Mouse (Mus musculus) liver, adult 2 months (tissue): ENCODE measurements around the gene Nfasc. TPM values are rescaled to one million over a fixed set of nuclear protein-coding genes. Genes with fewer than 3 reads are reported as not detected.

Experiments used
- DNase-seq: peaks from one replicate; pipeline ENCODE4 v3.0.0-alpha.2; 2011; ENCODE audit warnings: low read depth, low spot score; ENCODE audit errors: extremely low read depth
- H3K27ac ChIP-seq: fragments of 200-500 bp; replicated peaks from 2 replicates; pipeline ENCODE4 v1.5.1; 2012; ENCODE audit warnings: low read depth, mild to moderate bottlenecking, control low read depth, inconsistent platforms, low read length; ENCODE audit not compliant: insufficient read depth
- H3K27me3 ChIP-seq: fragments of 200-500 bp; 2 replicates; pipeline ENCODE4 v1.6.1; 2012; ENCODE audit warnings: mild to moderate bottlenecking, moderate library complexity, low read length, inconsistent platforms; ENCODE audit not compliant: control insufficient read depth, insufficient read depth
- H3K36me3 ChIP-seq: fragments of 200-500 bp; 2 replicates; pipeline ENCODE4 v1.6.1; 2012; ENCODE audit warnings: low read length, inconsistent platforms; ENCODE audit not compliant: control insufficient read depth, insufficient read depth
- H3K4me1 ChIP-seq: fragments of 200-500 bp; 2 replicates; pipeline ENCODE4 v1.6.1; 2011; ENCODE audit warnings: low read length; ENCODE audit not compliant: control insufficient read depth, insufficient read depth
- H3K4me3 ChIP-seq: fragments of 200-500 bp; 2 replicates; pipeline ENCODE4 v1.5.1; 2011; ENCODE audit warnings: low read depth, mild to moderate bottlenecking, control low read depth, low read length, moderate library complexity; ENCODE audit not compliant: insufficient read depth
- H3K79me2 ChIP-seq: fragments of 200-500 bp; 2 replicates; pipeline ENCODE4 v1.6.1; 2012; ENCODE audit warnings: inconsistent platforms, mild to moderate bottlenecking, low read length, moderate library complexity; ENCODE audit not compliant: control insufficient read depth, insufficient read depth
- H3K9ac ChIP-seq: fragments of 200-500 bp; 2 replicates; pipeline ENCODE4 v1.6.1; 2012; ENCODE audit warnings: low read depth, mild to moderate bottlenecking, control low read depth, inconsistent platforms, low read length
- CTCF ChIP-seq: fragments of 200-500 bp; IDR thresholded peaks from 2 replicates; pipeline ENCODE4 v1.5.1; 2011; ENCODE audit warnings: low read depth, low read length, control low read depth
- POLR2A ChIP-seq: fragments of 200-500 bp; IDR thresholded peaks from 2 replicates; pipeline ENCODE4 v1.6.1; 2011; ENCODE audit warnings: low read length, control low read depth; ENCODE audit not compliant: insufficient read depth; ENCODE audit errors: extremely low read depth
- WGBS: fragments of 180-500 bp; shearing (Covaris S2); methylation state at CpG from one replicate; pipeline ENCODE4 v1.1.7; 2018; 5-methylcytosine and 5-hydroxymethylcytosine counted together
- polyA plus RNA-seq: library from polyadenylated mRNA; depleted of rRNA; stranded (reverse); fragments of >200 nt; gene quantifications from 2 replicates; pipeline ENCODE4 v1.2.3, GENCODE M21; 2012
- total RNA-seq: library from RNA; depleted of rRNA; stranded (reverse); fragments of >200 nt; gene quantifications from 2 replicates; pipeline ENCODE4 v1.2.3, GENCODE M21; 2014

The Nfasc gene
- total and polyA plus RNA-seq, 2 experiments: 0.09 to 0.11 TPM

DNA sequence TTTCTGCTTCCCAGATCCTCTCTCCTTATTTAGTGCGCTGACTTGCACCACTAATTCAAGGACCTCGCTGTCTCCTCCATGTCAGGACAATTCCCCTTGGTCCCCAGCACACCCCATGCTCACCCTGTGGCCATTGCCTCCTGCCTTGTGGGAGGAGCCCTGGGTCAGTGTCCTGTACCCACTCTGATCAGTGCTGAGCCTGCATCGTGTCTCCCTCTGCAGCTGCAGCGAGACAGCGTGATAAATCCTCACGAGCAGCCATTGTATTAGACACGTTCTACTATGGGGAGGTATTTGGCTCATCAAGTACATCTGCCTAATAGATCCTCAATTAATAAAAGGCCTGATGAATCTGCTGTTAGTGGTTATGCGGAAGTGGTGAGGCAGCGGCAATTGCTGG, 86.8 kb downstream of the Nfasc start:
- Histone ChIP-seq H3K79me2 (no peaks in the 10 kb centered on the region), H3K27ac (no peak overlapping the region), H3K4me1 (no peaks in the 10 kb centered on the region), H3K4me3 (no peak overlapping the region), H3K36me3 (no peaks in the 10 kb centered on the region), H3K27me3 (no peaks in the 10 kb centered on the region), H3K9ac (no peak overlapping the region)
- TF ChIP-seq CTCF (no peak), POLR2A (no peak)
- 82% methylated on average over 9 of the region's 9 CpGs for WGBS
- no peak for DNase-seq

DNA sequence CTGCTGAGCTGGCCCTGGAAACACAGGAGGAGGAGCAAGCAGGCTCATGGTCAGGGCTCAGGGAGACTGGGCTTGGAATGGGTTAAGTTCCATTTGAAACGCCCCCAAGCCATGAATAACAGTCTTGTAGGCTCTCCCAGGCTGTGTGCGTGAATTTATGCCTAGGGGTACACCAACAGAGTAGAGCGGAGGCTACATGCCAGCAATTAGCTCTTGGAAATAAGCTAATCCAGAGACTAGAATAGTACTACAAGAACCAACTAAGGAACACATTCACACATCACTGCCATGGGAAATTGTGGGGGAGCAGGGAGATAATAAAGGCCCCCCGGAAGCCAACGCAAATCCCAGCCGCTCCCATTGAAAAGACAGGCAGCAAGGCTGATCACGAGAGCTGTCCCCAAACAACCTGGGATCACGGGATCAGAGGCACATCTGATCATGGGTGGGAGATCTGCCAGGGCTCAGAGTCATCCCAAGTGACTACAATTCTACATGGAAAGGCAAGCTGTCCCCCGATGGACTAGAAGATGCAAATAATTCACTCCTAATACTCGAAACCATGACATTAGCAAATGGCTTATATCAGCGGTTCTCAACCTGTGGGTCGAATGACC, 87.6 kb downstream of the Nfasc start:
- DNase-seq: no peak
- Histone ChIP-seq H3K27me3 (no peaks in the 10 kb centered on the region), H3K27ac (no peak overlapping the region), H3K4me3 (no peak overlapping the region), H3K79me2 (no peaks in the 10 kb centered on the region), H3K36me3 (no peaks in the 10 kb centered on the region), H3K4me1 (no peaks in the 10 kb centered on the region), H3K9ac (no peak overlapping the region)
- 82% methylated on average over 12 of the region's 12 CpGs for WGBS
- no peak for TF ChIP-seq CTCF
- no peak for TF ChIP-seq POLR2A

DNA sequence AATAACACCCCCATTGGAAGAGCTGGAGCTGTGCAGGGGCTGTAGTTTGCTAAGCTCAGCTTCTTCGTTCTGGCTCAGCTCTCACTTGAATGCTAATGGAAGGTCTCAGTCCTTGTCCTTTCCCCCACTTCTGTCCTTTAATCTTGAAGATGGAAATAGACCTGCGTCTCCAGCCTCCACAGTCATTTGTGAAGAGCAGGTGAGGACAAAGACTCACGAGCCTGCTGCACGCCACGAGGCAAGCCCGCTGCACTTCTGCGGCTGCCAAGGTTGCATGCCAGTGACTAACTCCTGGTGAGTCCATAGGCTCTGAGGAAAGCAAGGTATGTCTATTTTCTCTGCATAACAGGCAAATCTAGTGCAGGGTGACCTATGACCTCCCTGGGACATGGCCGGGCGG, 88.4 kb downstream of the Nfasc start:
- WGBS: 84% methylated on average over 9 of the region's 9 CpGs
- Histone ChIP-seq H3K36me3 (no peaks in the 10 kb centered on the region), H3K79me2 (no peaks in the 10 kb centered on the region), H3K27ac (no peak overlapping the region), H3K9ac (no peak overlapping the region), H3K4me3 (no peak overlapping the region), H3K27me3 (no peaks in the 10 kb centered on the region), H3K4me1 (peaks cover 5% of the 10 kb centered on the region)
- DNase-seq: no peak
- TF ChIP-seq POLR2A (no peak), CTCF (no peak)

DNA sequence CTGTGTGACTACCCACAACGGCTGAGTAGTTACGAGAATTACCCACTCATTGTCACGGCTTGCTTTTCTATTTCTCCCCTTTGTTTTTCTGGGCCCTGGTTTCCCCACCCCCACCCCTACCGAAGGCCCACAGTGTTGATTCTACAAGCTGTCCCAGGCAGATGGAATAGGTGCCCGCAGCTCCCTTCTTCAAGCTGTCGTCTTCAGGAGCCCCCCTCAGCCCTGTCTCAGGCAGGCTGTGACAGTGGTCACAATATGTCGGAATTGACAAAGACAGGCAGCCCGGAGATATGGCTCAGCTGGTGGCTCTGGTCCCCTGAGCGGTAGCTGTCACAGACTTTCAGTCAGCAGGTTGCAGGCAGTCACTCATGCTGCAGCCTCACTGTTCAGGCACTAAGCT, 90.9 kb downstream of the Nfasc start:
- H3K4me1 ChIP-seq: peaks cover 15% of the 10 kb centered on the region
- WGBS: 90% methylated on average over 9 of the region's 9 CpGs

DNA sequence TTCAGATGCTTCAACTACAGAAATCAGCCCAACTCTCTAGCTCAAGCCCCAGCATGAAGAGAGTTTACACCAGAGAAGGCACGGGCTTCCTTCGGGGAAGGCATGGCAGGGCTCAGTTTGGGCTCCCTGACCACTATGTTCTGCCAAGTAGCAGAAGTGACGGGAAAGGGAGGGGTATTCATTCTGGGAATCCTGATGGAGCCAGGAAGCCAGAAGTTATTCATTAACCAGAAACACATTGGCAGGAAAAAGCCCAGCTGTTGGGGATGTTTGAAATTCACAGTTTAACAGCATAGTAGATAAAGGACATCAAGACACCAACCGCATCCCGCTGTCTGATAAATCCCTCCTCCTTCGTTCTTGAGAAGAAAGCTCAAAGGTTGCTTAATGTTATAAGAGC, 93.6 kb downstream of the Nfasc start:
- Histone ChIP-seq H3K36me3 (no peaks in the 10 kb centered on the region), H3K9ac (no peak overlapping the region), H3K27ac (peak overlapping the region; percentile 62), H3K4me1 (peaks cover 15% of the 10 kb centered on the region), H3K27me3 (no peaks in the 10 kb centered on the region), H3K4me3 (no peak overlapping the region), H3K79me2 (no peaks in the 10 kb centered on the region)
- WGBS: 18% methylated on average over 6 of the region's 6 CpGs
- peak; percentile 88 for DNase-seq
- TF ChIP-seq CTCF: no peak
- no peak for TF ChIP-seq POLR2A

More for the DNA sequence above, 90.9 kb downstream of the Nfasc start:
- H3K27me3 ChIP-seq: no peaks in the 10 kb centered on the region
- DNase-seq: no peak
- H3K27ac ChIP-seq: no peak overlapping the region
- no peaks in the 10 kb centered on the region for H3K36me3 ChIP-seq
- H3K4me3 ChIP-seq: no peak overlapping the region
- no peak for TF ChIP-seq POLR2A
- no peak for TF ChIP-seq CTCF
- H3K9ac ChIP-seq: no peak overlapping the region
- H3K79me2 ChIP-seq: no peaks in the 10 kb centered on the region

DNA sequence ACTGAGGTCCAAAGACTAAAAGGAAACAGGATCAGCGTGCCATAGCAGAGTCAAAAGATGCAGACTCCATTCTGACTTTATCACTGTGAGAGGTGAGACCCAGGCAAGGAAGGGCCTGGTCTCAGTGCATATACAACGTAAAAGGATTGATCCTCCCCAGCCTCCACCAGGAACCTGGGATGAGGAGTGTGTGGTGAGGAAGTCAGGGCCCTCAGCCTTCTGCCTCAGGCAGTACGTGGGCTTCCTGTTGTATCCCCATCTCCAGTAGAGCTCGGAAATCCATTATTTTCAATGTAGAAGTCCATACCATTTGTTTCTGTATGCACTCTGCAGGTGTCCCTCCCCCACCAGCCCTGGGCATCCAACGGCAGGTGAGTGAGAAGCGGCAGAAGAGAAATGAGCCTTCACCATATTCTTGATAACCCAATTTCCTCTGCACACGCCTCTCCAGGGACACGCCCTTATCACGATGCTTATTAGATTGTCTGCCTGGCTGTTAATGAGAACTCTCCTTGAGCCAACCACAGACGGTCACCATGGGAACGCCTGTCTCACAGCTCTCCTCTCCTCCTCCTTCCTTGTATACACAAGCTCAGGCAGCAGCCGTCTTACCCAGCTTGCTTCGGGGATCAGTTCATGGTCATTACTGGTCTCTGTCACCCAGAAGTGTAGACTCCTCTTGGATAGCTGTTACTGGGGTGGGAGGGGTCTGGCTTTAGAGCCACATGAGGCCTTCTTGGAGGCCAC, 100.4 kb downstream of the Nfasc start:
- Histone ChIP-seq H3K4me1 (no peaks in the 10 kb centered on the region), H3K27me3 (no peaks in the 10 kb centered on the region), H3K4me3 (no peak overlapping the region), H3K9ac (no peak overlapping the region), H3K27ac (no peak overlapping the region), H3K79me2 (no peaks in the 10 kb centered on the region), H3K36me3 (no peaks in the 10 kb centered on the region)
- DNase-seq: no peak
- WGBS: 56% methylated on average over 13 of the region's 13 CpGs
- TF ChIP-seq CTCF (no peak), POLR2A (no peak)
